In genomic region chr8:25429846-25430482, GRCm38 (mm10) we compare ENCODE assay signal across 11 mouse cellular contexts.
A peak's percentile ranks its signal among the peaks of the same experiment; 100 is the strongest.
DNase-seq lines count a peak whose midpoint lies in the region; ATAC-seq lines count a peak whose summit lies in the region.
"Had no signal": no experiment of that assay in that cellular context is flagged by ENCODE, and none has a peak within 500 bp of the region (broad histone marks: within the 10 kb centered on the region; RNA-seq: fewer than 3 reads in every experiment).

No protein-coding gene starts in this region.

- H3K36me3 ChIP-seq in neural tube, embryonic 11.5 days (ENCODE audit: control insufficient read depth, insufficient read depth, low read length): no peaks in the 10 kb centered on the region
- no peaks in the 10 kb centered on the region for H3K36me3 ChIP-seq in midbrain, embryonic 11.5 days (ENCODE audit: control insufficient read depth, insufficient read depth, low read length)

- no peak overlapping the region; the same call in 1 of the 2 replicates for H3K9ac ChIP-seq in neural tube, embryonic 11.5 days (ENCODE audit: low read length)
- no peak overlapping the region for H3K9ac ChIP-seq in midbrain, embryonic 11.5 days (ENCODE audit: low read length)

- WGBS in neural tube, embryonic 11.5 days: 65% methylated on average over 19 of the region's 19 CpGs
- WGBS in midbrain, embryonic 11.5 days: 72% methylated on average over 18 of the region's 19 CpGs

- H3K4me3 ChIP-seq in neural tube, embryonic 11.5 days (ENCODE audit: low read depth, low read length): no peak overlapping the region
- no peak overlapping the region for H3K4me3 ChIP-seq in midbrain, embryonic 11.5 days (ENCODE audit: low read depth, low read length)

- DNase-seq in neural tube, embryonic 11.5 days (ENCODE audit: low spot score): no peak
- DNase-seq in neural tube, embryonic 10.5 days (ENCODE audit: extremely low spot score, low spot score): no peak
- DNase-seq in midbrain, embryonic 11.5 days (ENCODE audit: low spot score, missing footprints): no peak
- DNase-seq in frontal cortex, postnatal 14 days (ENCODE audit: low spot score in 2 of 2): no peak
- no peak for DNase-seq in layer of hippocampus, postnatal 25 days (ENCODE audit: extremely low spot score in 1 of 2, low spot score in 1 of 2)
- no peak for DNase-seq in right cerebral cortex, postnatal 36 days (ENCODE audit: low spot score in 2 of 2)
- DNase-seq: cerebellum, adult 11-12 months; lung, adult 2 months; thymus, postnatal 25 days had no signal

- no peak for ATAC-seq in neural tube, embryonic 11.5 days (ENCODE audit: insufficient read depth, low FRiP score, low TSS enrichment)
- peak; percentile 51 to 62 for ATAC-seq in hematopoietic stem cell, adult 5-6 weeks (replicated peaks in 1 of 2; ENCODE audit: insufficient read depth in 1 of 2, low FRiP score in 2 of 2, low TSS enrichment in 1 of 2, low read depth in 1 of 2, poor library complexity in 2 of 2, severe bottlenecking in 2 of 2)
- peak; percentile 55 for ATAC-seq in midbrain, embryonic 11.5 days (ENCODE audit: low FRiP score)
- ATAC-seq: inflammation-experienced regulatory T-cells, adult 6 months had no signal

- H3K9me3 ChIP-seq in neural tube, embryonic 11.5 days (ENCODE audit: control insufficient read depth, low read length): no peaks in the 10 kb centered on the region
- peaks cover 3% of the 10 kb centered on the region; the same call in 1 of the 2 replicates for H3K9me3 ChIP-seq in midbrain, embryonic 11.5 days (ENCODE audit: control insufficient read depth, low read length)

- H3K27ac ChIP-seq in neural tube, embryonic 11.5 days (ENCODE audit: low read depth, low read length): 0 out of 2 replicates have a peak overlapping the region, but pooled peaks have one; percentile 20
- H3K27ac ChIP-seq in midbrain, embryonic 11.5 days (ENCODE audit: low read depth, low read length): no peak overlapping the region

- no peaks in the 10 kb centered on the region for H3K27me3 ChIP-seq in neural tube, embryonic 11.5 days (ENCODE audit: control insufficient read depth, insufficient read depth, low read length)
- H3K27me3 ChIP-seq in midbrain, embryonic 11.5 days (ENCODE audit: control insufficient read depth, insufficient read depth, low read length): no peaks in the 10 kb centered on the region

- peaks cover 12% of the 10 kb centered on the region; the same call in 1 of the 2 replicates for H3K4me1 ChIP-seq in neural tube, embryonic 11.5 days (ENCODE audit: control insufficient read depth, insufficient read depth, low read length)
- peaks cover 8% of the 10 kb centered on the region for H3K4me1 ChIP-seq in midbrain, embryonic 11.5 days (ENCODE audit: control insufficient read depth, insufficient read depth, low read length)

- H3K4me2 ChIP-seq in neural tube, embryonic 11.5 days (ENCODE audit: low read depth): no peak overlapping the region
- no peak overlapping the region for H3K4me2 ChIP-seq in midbrain, embryonic 11.5 days
